Mouse (Mus musculus) midbrain, embryonic 13.5 days (tissue): ENCODE measurements at regions not wholly inside any gene's neighbourhood (a gene's known extent, or its start where the extent isn't known, plus 50 kb on each side); places are given as distances from the start of the nearest gene placed in this dataset.

Source experiments
- ATAC-seq: fragments of 200-750 bp; cut with Nextera tagmentation; 2 replicates; pipeline ENCODE4 v1.8.0; 2017; ENCODE audit warnings: mild to moderate bottlenecking, moderate TSS enrichment, moderate library complexity
- H3K27ac ChIP-seq: fragments of 300-500 bp; sonication (generic); 2 replicates; pipeline ENCODE4 v1.5.1; 2015; ENCODE audit warnings: inconsistent platforms, mild to moderate bottlenecking, moderate library complexity
- H3K27me3 ChIP-seq: fragments of 300-500 bp; sonication (generic); 2 replicates; pipeline ENCODE4 v1.6.1; 2015; ENCODE audit warnings: mild to moderate bottlenecking, inconsistent platforms
- H3K36me3 ChIP-seq: fragments of 300-500 bp; sonication (generic); 2 replicates; pipeline ENCODE4 v1.6.1; 2015; ENCODE audit warnings: mild to moderate bottlenecking, inconsistent platforms
- H3K4me1 ChIP-seq: fragments of 300-500 bp; sonication (generic); replicated peaks from 2 replicates; pipeline ENCODE4 v1.6.1; 2015; ENCODE audit warnings: inconsistent platforms
- H3K4me2 ChIP-seq: fragments of 300-500 bp; sonication (generic); replicated peaks from 2 replicates; pipeline ENCODE4 v1.6.1; 2015; ENCODE audit warnings: moderate library complexity, mild to moderate bottlenecking, inconsistent platforms
- H3K4me3 ChIP-seq: fragments of 300-500 bp; sonication (generic); replicated peaks from 2 replicates; pipeline ENCODE4 v1.5.1; 2015; ENCODE audit warnings: mild to moderate bottlenecking, inconsistent platforms
- H3K9ac ChIP-seq: fragments of 300-500 bp; sonication (generic); replicated peaks from 2 replicates; pipeline ENCODE4 v1.6.1; 2015; ENCODE audit warnings: mild to moderate bottlenecking, inconsistent platforms
- H3K9me3 ChIP-seq: fragments of 300-500 bp; sonication (generic); 2 replicates; pipeline ENCODE4 v1.6.1; 2016; ENCODE audit warnings: mild to moderate bottlenecking, inconsistent platforms
- WGBS: fragments of 180-500 bp; shearing (Covaris S2); methylation state at CpG from one replicate; pipeline ENCODE4 v1.1.7; 2015; 5-methylcytosine and 5-hydroxymethylcytosine counted together

GRCm38 (mm10) chr14:106190721-106191120 lies 84.7 kb downstream of the Trim52 start:
- H3K27me3 ChIP-seq: no peaks in the 10 kb centered on the region
- no peaks in the 10 kb centered on the region for H3K9me3 ChIP-seq
- H3K36me3 ChIP-seq: no peaks in the 10 kb centered on the region
- WGBS: 48% methylated on average over 4 of the region's 4 CpGs
- no peak for ATAC-seq
- H3K4me2 ChIP-seq: no peak overlapping the region
- H3K27ac ChIP-seq: no peak overlapping the region
- no peak overlapping the region for H3K4me3 ChIP-seq
- no peak overlapping the region for H3K9ac ChIP-seq
- no peaks in the 10 kb centered on the region for H3K4me1 ChIP-seq

- Histone ChIP-seq H3K4me2 (no peak overlapping the region), H3K4me3 (no peak overlapping the region), H3K27ac (no peak overlapping the region), H3K4me1 (no peaks in the 10 kb centered on the region), H3K9ac (no peak overlapping the region), H3K9me3 (no peaks in the 10 kb centered on the region), H3K36me3 (no peaks in the 10 kb centered on the region), H3K27me3 (no peaks in the 10 kb centered on the region)
- WGBS: 91% methylated on average over 2 of the region's 2 CpGs
- no peak for ATAC-seq
Observed at GRCm38 (mm10) chr14:106193583-106193982, 87.6 kb downstream of the Trim52 start.

GRCm38 (mm10) chr14:106194104-106194503 lies 88.1 kb downstream of the Trim52 start:
- Histone ChIP-seq H3K36me3 (no peaks in the 10 kb centered on the region), H3K4me3 (no peak overlapping the region), H3K27ac (no peak overlapping the region), H3K4me1 (no peaks in the 10 kb centered on the region), H3K4me2 (no peak overlapping the region), H3K27me3 (no peaks in the 10 kb centered on the region), H3K9me3 (no peaks in the 10 kb centered on the region), H3K9ac (no peak overlapping the region)
- WGBS: 74% methylated on average over 1 of the region's 1 CpGs
- no peak for ATAC-seq

- no peak overlapping the region for H3K4me3 ChIP-seq
- no peak overlapping the region for H3K27ac ChIP-seq
- H3K27me3 ChIP-seq: no peaks in the 10 kb centered on the region
- no peaks in the 10 kb centered on the region for H3K4me1 ChIP-seq
- no peaks in the 10 kb centered on the region for H3K36me3 ChIP-seq
- 75% methylated on average over 1 of the region's 1 CpGs for WGBS
- H3K9me3 ChIP-seq: no peaks in the 10 kb centered on the region
- no peak overlapping the region for H3K9ac ChIP-seq
- H3K4me2 ChIP-seq: no peak overlapping the region
- ATAC-seq: no peak
Observed at GRCm38 (mm10) chr14:106197826-106198225, 91.8 kb downstream of the Trim52 start.

GRCm38 (mm10) chr14:106199109-106199508 lies 93.1 kb downstream of the Trim52 start:
- Histone ChIP-seq H3K4me2 (no peak overlapping the region), H3K27ac (no peak overlapping the region), H3K27me3 (no peaks in the 10 kb centered on the region), H3K9ac (no peak overlapping the region), H3K9me3 (no peaks in the 10 kb centered on the region), H3K4me1 (no peaks in the 10 kb centered on the region), H3K4me3 (no peak overlapping the region), H3K36me3 (no peaks in the 10 kb centered on the region)
- ATAC-seq: no peak
- WGBS: 96% methylated on average over 2 of the region's 2 CpGs

- no peak overlapping the region for H3K27ac ChIP-seq
- H3K36me3 ChIP-seq: no peaks in the 10 kb centered on the region
- ATAC-seq: no peak
- H3K4me3 ChIP-seq: no peak overlapping the region
- WGBS: 79% methylated on average over 1 of the region's 1 CpGs
- no peaks in the 10 kb centered on the region for H3K4me1 ChIP-seq
- H3K9ac ChIP-seq: no peak overlapping the region
- no peaks in the 10 kb centered on the region for H3K9me3 ChIP-seq
- no peak overlapping the region for H3K4me2 ChIP-seq
- no peaks in the 10 kb centered on the region for H3K27me3 ChIP-seq
Observed at GRCm38 (mm10) chr14:106199536-106200319, 93.7 kb downstream of the Trim52 start.

- Histone ChIP-seq H3K9ac (no peak overlapping the region), H3K4me2 (no peak overlapping the region), H3K36me3 (no peaks in the 10 kb centered on the region), H3K4me3 (no peak overlapping the region), H3K4me1 (no peaks in the 10 kb centered on the region), H3K27me3 (no peaks in the 10 kb centered on the region), H3K9me3 (no peaks in the 10 kb centered on the region), H3K27ac (no peak overlapping the region)
- WGBS: 89% methylated on average over 2 of the region's 2 CpGs
- ATAC-seq: no peak
Observed at GRCm38 (mm10) chr14:106211062-106211461, 105.1 kb downstream of the Trim52 start.

- 87% methylated on average over 3 of the region's 3 CpGs for WGBS
- no peak overlapping the region for H3K4me3 ChIP-seq
- H3K9me3 ChIP-seq: no peaks in the 10 kb centered on the region
- no peaks in the 10 kb centered on the region for H3K4me1 ChIP-seq
- H3K27me3 ChIP-seq: no peaks in the 10 kb centered on the region
- no peaks in the 10 kb centered on the region for H3K36me3 ChIP-seq
- H3K27ac ChIP-seq: no peak overlapping the region
- H3K9ac ChIP-seq: no peak overlapping the region
- no peak for ATAC-seq
- no peak overlapping the region for H3K4me2 ChIP-seq
Observed at GRCm38 (mm10) chr14:106217681-106218080, 111.7 kb downstream of the Trim52 start.

- no peak overlapping the region for H3K9ac ChIP-seq
- H3K27ac ChIP-seq: no peak overlapping the region
- H3K27me3 ChIP-seq: no peaks in the 10 kb centered on the region
- no peaks in the 10 kb centered on the region for H3K9me3 ChIP-seq
- ATAC-seq: no peak
- WGBS: 82% methylated on average over 5 of the region's 5 CpGs
- no peaks in the 10 kb centered on the region for H3K4me1 ChIP-seq
- no peaks in the 10 kb centered on the region for H3K36me3 ChIP-seq
- no peak overlapping the region for H3K4me3 ChIP-seq
- no peak overlapping the region for H3K4me2 ChIP-seq
Observed at GRCm38 (mm10) chr14:106219293-106219797, 113.3 kb downstream of the Trim52 start.

- Histone ChIP-seq H3K4me3 (no peak overlapping the region), H3K36me3 (no peaks in the 10 kb centered on the region), H3K9ac (no peak overlapping the region), H3K9me3 (no peaks in the 10 kb centered on the region), H3K27ac (no peak overlapping the region), H3K27me3 (no peaks in the 10 kb centered on the region), H3K4me1 (no peaks in the 10 kb centered on the region), H3K4me2 (no peak overlapping the region)
- 79% methylated on average over 1 of the region's 1 CpGs for WGBS
- ATAC-seq: no peak
Observed at GRCm38 (mm10) chr14:106225401-106225800, 119.4 kb downstream of the Trim52 start.

- 89% methylated on average over 5 of the region's 5 CpGs for WGBS
- Histone ChIP-seq H3K36me3 (no peaks in the 10 kb centered on the region), H3K4me1 (no peaks in the 10 kb centered on the region), H3K4me3 (no peak overlapping the region), H3K9ac (no peak overlapping the region), H3K4me2 (no peak overlapping the region), H3K9me3 (no peaks in the 10 kb centered on the region), H3K27me3 (no peaks in the 10 kb centered on the region), H3K27ac (no peak overlapping the region)
- no peak for ATAC-seq
Observed at GRCm38 (mm10) chr14:106241721-106242405, 135.9 kb downstream of the Trim52 start.

GRCm38 (mm10) chr14:106259396-106260108 lies 153.6 kb downstream of the Trim52 start:
- WGBS: 73% methylated on average over 4 of the region's 4 CpGs
- peaks cover 3% of the 10 kb centered on the region; the same call in 1 of the 2 replicates for H3K9me3 ChIP-seq
- no peak overlapping the region for H3K4me3 ChIP-seq
- H3K9ac ChIP-seq: no peak overlapping the region
- H3K4me1 ChIP-seq: no peaks in the 10 kb centered on the region
- no peak overlapping the region for H3K4me2 ChIP-seq
- no peak overlapping the region for H3K27ac ChIP-seq
- H3K36me3 ChIP-seq: no peaks in the 10 kb centered on the region
- H3K27me3 ChIP-seq: no peaks in the 10 kb centered on the region
- no peak for ATAC-seq
